Mouse (Mus musculus) heart, postnatal 36 days (tissue): ENCODE data around the gene Wdr45. TPM values are rescaled to one million over a fixed set of nuclear protein-coding genes. Genes with fewer than 3 reads are reported as not detected.
A peak's percentile ranks its signal among the peaks of the same experiment; 100 is the strongest.
"Not testable (repeated sequence)": the region's sequence is repeated elsewhere in the genome, so short reads cannot be mapped to it uniquely, and the experiment has no call there.

Experiments used
- DNase-seq, 2 experiments: peaks; one replicate each; pipeline ENCODE4 v3.0.0; 2021 to 2022
- intact Hi-C: fragments of 180-260 bp; cut with DNase I; formaldehyde crosslinking; loops from one replicate; pipeline ENCODE4 v1.15.1; 2025
- total RNA-seq, 2 experiments: library from RNA; stranded (reverse); gene quantifications; 2 replicates each; pipeline ENCODE4 v1.2.3; 2021

Wdr45 gene
- 10 to 100 TPM; 46.3 to 55.4 TPM for total RNA-seq

- intact Hi-C loops: not testable (repeated sequence)
- peak; percentile 86 to 89 for DNase-seq
Observed at GRCm38 (mm10) chrX:7714135-7714899, at the start of gene Wdr45. Gene Wdr45 (plus strand): TSS chrX:7714333.

GRCm38 (mm10) chrX:7664791-7665190, 49.3 kb upstream of the Wdr45 start:
- intact Hi-C loops: no loop called here
- peak in 1 of 2 experiments; percentile 27 for DNase-seq

- DNase-seq: no peak
- intact Hi-C loops: no loop called here
Observed at GRCm38 (mm10) chrX:7665739-7666502, 48.2 kb upstream of the Wdr45 start.

DNA sequence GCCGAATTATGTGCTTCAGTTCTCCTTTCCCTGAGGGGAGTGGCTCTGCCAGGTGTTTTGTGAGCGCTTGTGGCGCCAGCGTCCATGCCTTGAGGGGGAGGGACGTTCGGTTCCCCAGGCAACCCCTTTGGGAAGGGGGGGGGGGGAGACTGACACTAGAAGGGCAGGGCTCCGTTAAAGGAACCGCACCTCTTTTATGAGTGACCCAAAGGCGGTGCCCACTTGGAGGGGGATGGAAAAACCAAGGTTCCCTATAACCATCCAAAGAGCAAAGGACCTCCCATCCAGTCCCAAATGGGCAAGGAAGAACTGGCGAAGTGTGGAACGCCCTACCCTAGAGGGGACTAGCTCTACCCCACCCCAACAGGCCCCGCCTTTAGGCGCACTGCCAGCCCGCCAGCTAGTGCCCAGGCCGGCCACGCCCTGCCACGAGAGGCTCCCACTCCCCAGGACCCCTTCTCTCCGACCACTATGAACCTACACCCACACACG, 43.7 kb upstream of the Wdr45 start:
- DNase-seq: peak; percentile 77 to 79
- intact Hi-C loops: no loop called here

- peak; percentile 34 to 50 for DNase-seq
- intact Hi-C loops: no loop called here
Observed at GRCm38 (mm10) chrX:7670921-7671623, 43.1 kb upstream of the Wdr45 start, which contains the start of gene Plp2. Gene Plp2 (minus strand): TSS chrX:7671390.

GRCm38 (mm10) chrX:7672739-7673138, 41.4 kb upstream of the Wdr45 start:
- DNase-seq: no peak
- intact Hi-C loops: no loop called here

DNA sequence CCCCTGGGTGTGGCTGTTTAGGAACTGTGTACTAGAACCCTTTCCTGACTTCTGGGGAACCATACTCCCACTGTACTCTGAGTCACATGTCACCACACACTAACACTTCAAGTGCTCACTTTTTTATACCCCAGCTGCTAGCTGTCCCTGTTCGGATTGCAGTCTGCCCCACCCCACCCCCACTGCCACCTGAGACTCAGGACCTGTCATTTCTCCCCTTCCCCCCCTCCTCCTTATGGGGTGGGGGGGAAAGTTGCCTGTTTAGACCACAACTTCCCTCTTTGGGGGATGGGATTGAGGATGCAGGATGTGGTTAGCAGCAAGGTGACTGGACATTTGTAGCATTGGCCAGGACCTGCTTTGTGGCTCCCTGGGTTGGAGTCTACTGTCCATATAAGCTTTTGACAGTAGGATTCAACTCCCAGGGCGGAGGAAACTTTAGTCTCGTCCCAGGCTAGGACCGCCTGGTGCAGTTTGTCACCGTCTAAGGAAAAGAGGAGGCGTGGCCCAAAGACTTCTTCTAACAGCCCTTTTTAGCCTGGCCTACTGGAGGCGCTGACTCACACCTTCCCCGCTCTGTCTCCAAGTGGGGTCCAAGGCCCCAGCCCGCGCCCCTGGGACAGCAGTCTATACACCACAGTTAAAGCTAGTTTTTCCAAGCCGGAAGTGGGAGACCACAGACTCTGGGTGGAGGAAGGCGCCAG, 40.4 kb upstream of the Wdr45 start:
- no peak for DNase-seq
- intact Hi-C loops: no loop called here

DNA sequence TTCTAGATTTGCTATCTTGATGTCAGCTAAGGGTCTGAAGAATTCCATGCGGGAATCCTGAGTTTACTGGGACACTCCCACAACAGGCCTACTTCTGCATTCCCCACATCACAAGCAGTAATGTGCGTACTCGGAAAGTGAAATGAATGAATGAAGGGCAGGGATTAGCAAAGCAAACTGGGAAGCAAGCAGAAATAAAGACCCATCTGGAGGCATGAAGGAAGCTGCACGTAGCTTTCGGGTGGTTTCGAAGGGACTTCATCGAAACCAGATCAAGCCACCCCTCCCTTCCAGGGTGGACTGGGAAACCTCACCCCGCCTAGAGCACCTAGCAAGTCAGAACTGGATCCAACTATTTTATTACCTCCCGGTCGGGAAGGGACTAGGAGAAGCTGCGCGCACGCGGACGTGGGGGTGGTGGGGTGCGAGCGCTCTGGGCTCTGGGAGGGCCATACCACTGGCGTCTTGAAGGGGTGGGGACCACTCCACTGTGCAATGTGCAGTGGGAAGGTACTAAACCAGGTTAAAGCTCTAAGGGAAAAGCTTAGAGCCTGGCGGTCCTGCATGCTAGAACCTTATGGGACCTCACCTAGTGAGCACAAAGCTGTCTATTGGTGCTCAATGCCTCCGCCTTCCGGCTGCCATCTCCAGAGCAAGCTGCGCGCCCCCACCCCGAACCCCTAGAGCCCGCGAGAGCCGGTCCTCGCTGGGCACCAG, 39.7 kb upstream of the Wdr45 start:
- DNase-seq: no peak
- intact Hi-C loops: no loop called here

DNA sequence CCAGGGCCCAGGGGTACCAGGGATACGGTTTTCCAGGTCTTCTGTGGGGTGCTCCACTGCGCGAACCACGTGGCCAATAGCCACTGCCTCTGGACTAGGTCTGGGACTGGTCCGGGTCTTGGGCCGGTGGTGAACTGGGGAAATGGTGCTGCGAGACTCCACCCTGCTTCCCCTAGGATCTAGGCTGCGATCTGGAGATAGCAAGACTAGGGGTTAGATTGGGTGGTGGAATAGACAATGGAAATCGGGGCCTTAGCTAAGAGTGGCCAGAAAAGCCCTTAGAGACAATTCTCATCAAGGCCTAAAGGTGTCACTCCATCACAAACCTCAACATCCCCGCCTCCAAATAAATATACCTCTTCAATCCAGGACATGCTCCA, 39.1 kb upstream of the Wdr45 start:
- intact Hi-C loops: loop anchor here (5.0 kb wide), 1 partner anchor 1273 kb away; no protein-coding TSS in a partner anchor
- no peak for DNase-seq

GRCm38 (mm10) chrX:7678986-7679385, 35.1 kb upstream of the Wdr45 start:
- no peak for DNase-seq
- intact Hi-C loops: loop anchor here (2.0 to 5.0 kb wide), 2 partner anchors 30 to 1277 kb away; no protein-coding TSS in a partner anchor

DNA sequence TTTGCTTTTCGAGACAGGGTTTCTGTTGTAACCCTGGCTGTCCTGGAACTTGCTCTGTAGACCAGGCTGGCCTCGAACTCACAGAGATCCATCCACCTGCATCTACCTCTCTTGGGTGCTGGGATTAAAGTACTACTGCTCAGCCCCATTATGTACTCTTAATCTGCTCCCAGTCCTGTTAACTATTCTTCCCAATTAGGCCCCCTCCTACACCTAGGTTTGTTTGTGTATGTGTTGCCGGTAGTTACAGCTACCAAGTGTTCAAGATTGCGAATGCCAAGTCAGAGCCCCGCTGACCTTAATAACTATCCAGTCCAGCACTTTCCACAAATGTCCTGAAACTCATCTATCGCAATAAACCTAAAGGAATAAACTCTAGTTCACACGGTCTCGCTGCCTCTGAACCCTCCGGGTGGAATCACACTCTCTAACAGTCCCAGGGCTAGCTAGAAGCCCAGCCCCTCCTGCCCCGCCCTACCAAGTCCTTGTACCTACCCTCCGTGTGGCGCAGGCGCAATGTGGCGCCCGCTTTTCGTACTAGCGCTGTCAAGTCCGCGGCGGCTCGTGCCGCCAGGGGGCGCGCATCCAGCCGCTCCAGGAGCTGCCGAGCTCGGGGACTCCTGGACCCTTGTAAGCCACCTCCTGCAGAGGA, 34.6 kb upstream of the Wdr45 start:
- peak; percentile 88 to 91 for DNase-seq
- intact Hi-C loops: loop anchor here (2.0 to 5.0 kb wide), 2 partner anchors 31 to 1277 kb away; no protein-coding TSS in a partner anchor

GRCm38 (mm10) chrX:7680057-7680412, 34.1 kb upstream of the Wdr45 start:
- DNase-seq: no peak
- intact Hi-C loops: no loop called here

DNA sequence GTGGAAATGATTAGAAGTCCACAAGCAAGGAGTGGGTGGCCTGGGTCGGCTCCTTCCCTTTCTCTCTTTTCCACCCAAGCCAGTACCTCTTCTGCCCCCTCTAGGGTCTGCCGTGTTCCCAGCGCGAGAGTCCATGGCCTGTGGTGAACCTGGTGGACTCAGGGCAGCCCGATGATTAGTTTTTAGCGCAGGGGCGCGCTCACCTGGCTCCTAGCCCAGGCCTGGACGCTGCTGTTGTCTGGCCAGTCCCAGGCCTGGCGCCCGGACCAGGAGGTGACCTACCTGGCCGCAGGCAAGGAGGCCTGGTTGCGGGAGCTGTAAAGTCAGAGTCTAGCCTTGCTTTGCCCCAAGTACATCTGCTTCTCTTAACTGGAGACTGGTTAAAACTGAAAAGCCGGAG, 33.3 kb upstream of the Wdr45 start, which contains the start of gene Magix:
Gene Magix, minus strand, starts transcription at position 388 of the 400 bp plus-strand sequence.
- intact Hi-C loops: no loop called here

DNA sequence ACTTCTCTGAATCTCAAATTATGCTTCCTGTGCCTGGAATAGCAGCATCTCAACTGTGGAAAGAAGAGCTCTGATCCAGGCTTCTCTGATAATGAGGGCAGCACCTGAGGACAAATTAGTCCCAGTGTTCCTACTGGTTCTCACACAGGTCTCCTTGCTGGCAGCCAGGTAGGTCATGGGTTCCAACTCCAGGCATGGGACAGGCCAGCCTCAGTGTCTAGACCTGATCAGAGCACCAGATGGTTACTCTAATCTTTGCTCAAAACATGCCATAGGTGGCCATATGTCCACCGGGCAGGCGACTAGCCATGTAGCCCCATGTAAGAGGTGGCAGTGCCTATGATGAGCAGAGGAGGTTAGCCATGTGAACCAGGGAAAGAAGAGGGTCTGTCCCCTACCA, 25.8 kb upstream of the Wdr45 start:
- intact Hi-C loops: no loop called here
- DNase-seq: no peak

More for the DNA sequence above, 33.3 kb upstream of the Wdr45 start, which contains the start of gene Magix:
- DNase-seq: peak; percentile 43 to 46

DNA sequence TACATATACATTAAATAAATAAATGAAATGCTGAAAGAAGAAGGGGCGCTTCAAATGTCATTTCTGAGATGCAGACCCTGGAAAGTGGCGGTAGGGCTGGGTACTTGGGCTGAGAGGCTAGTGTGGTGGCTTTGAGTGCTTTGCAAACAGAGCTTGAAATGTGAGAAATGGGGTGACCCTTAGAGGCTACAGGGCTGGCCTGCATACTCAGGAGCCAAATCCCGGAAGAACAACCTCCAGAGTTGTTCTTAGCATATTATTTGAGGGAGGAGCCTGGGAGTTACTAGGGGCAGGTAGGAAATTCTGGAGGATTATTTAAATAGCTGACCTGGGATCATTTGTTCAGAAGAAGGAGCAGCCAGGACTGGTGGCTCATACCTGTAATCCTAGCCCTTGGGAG, 23.6 kb upstream of the Wdr45 start:
- intact Hi-C loops: loop anchor here (5.0 to 10.0 kb wide), 3 partner anchors 43 to 366 kb away; partner anchors contain the start of genes Foxp3 and Ppp1r3f
- DNase-seq: no peak

GRCm38 (mm10) chrX:7692862-7693261, 21.3 kb upstream of the Wdr45 start:
- DNase-seq: peak in 1 of 2 experiments; percentile 29

GRCm38 (mm10) chrX:7696520-7696919, 17.6 kb upstream of the Wdr45 start:
- no peak for DNase-seq
- intact Hi-C loops: loop anchor here (5.0 to 10.0 kb wide), 3 partner anchors 89 to 372 kb away; partner anchors contain the start of genes Cacna1f, Ccdc22, Foxp3 and Ppp1r3f

More at GRCm38 (mm10) chrX:7692862-7693261, 21.3 kb upstream of the Wdr45 start:
- intact Hi-C loops: loop anchor here (2.0 to 10.0 kb wide), 4 partner anchors 46 to 368 kb away; partner anchors contain the start of genes Foxp3 and Ppp1r3f

GRCm38 (mm10) chrX:7696954-7697381, 17.2 kb upstream of the Wdr45 start, which contains the start of gene Gpkow:
Gene Gpkow (plus strand): TSS chrX:7697131.
- DNase-seq: peak; percentile 71 to 72
- intact Hi-C loops: loop anchor here (5.0 to 10.0 kb wide), 3 partner anchors 90 to 372 kb away; partner anchors contain the start of genes Cacna1f, Ccdc22, Foxp3 and Ppp1r3f
